9 mouse cellular contexts compared by ENCODE assay signal in genomic region chr1:36557457-36558011, GRCm38 (mm10). TPM values are rescaled to one million over a fixed set of nuclear protein-coding genes. Genes with fewer than 3 reads are reported as not detected.
DNase-seq lines count a peak whose midpoint lies in the region; ATAC-seq lines count a peak whose summit lies in the region.
"Had no signal": no experiment of that assay in that cellular context is flagged by ENCODE, and none has a peak within 500 bp of the region (broad histone marks: within the 10 kb centered on the region; RNA-seq: fewer than 3 reads in every experiment).

No protein-coding gene starts in this region.

- H3K36me3 ChIP-seq in embryonic facial prominence, embryonic 10.5 days (replicated peaks): peaks cover 34% of the 10 kb centered on the region
- peaks cover 29% of the 10 kb centered on the region for H3K36me3 ChIP-seq in midbrain, embryonic 14.5 days (ENCODE audit: control insufficient read depth, insufficient read depth, low read length)

- peak; percentile 57 for ATAC-seq in midbrain, embryonic 14.5 days (ENCODE audit: low FRiP score, low TSS enrichment)

- H3K27me3 ChIP-seq in embryonic facial prominence, embryonic 10.5 days (replicated peaks; ENCODE audit: low read depth, poor library complexity, severe bottlenecking): peaks cover 9% of the 10 kb centered on the region; the same call in 1 of the 2 replicates
- no peaks in the 10 kb centered on the region for H3K27me3 ChIP-seq in midbrain, embryonic 14.5 days (ENCODE audit: control insufficient read depth, insufficient read depth, low read length)

- peak overlapping the region; percentile 96 for H3K4me3 ChIP-seq in embryonic facial prominence, embryonic 10.5 days
- peak overlapping the region; percentile 99 for H3K4me3 ChIP-seq in midbrain, embryonic 14.5 days (replicated peaks; ENCODE audit: low read depth, low read length)

- H3K27ac ChIP-seq in embryonic facial prominence, embryonic 10.5 days (replicated peaks): peak overlapping the region; percentile 100
- H3K27ac ChIP-seq in midbrain, embryonic 14.5 days (replicated peaks; ENCODE audit: low read depth, low read length): peak overlapping the region; percentile 98

- WGBS in embryonic facial prominence, embryonic 10.5 days: under 1% methylated on average over 48 of the region's 48 CpGs
- WGBS in midbrain, embryonic 14.5 days: under 1% methylated on average over 48 of the region's 48 CpGs

- DNase-seq in cerebellum, adult 18-20 months: peak; percentile 62 to 77
- no peak for DNase-seq in cerebellum, adult 11-12 months
- DNase-seq in embryonic facial prominence, embryonic 10.5 days (ENCODE audit: low spot score): peak; percentile 91
- peak; percentile 87 for DNase-seq in heart, adult 8-10 months (ENCODE audit: low spot score)
- DNase-seq in kidney, adult 18-20 months: peak; percentile 79
- DNase-seq in liver: peak; percentile 75
- peak; percentile 84 for DNase-seq in midbrain, embryonic 14.5 days
- DNase-seq in spleen, postnatal 4 days (ENCODE audit: low spot score in 2 of 2): peak; percentile 40 to 74

- H3K4me2 ChIP-seq in midbrain, embryonic 14.5 days (ENCODE audit: low read length): peak overlapping the region; percentile 100

- H3K4me1 ChIP-seq in embryonic facial prominence, embryonic 10.5 days: peaks cover 72% of the 10 kb centered on the region
- peaks cover 28% of the 10 kb centered on the region for H3K4me1 ChIP-seq in midbrain, embryonic 14.5 days (ENCODE audit: control insufficient read depth, insufficient read depth, low read length)

- no peaks in the 10 kb centered on the region for H3K9me3 ChIP-seq in embryonic facial prominence, embryonic 10.5 days
- H3K9me3 ChIP-seq in midbrain, embryonic 14.5 days (ENCODE audit: control insufficient read depth, low read length): no peaks in the 10 kb centered on the region

- peak overlapping the region; percentile 99 for H3K9ac ChIP-seq in midbrain, embryonic 14.5 days (replicated peaks; ENCODE audit: low read length)

RNA-seq across cellular contexts. Expression of gene Sema4c, which starts 0.6 kb away (rescaled TPM):
- 24.9 and 25.9 TPM in 2 replicates for polyA plus RNA-seq in embryonic facial prominence, embryonic 10.5 days (2016; fragmentation: Nextera tagmentation; extraction: Ambion mirVana)
- 10 to 100 TPM; 10.8 to 13.4 (median 11.2) TPM for total RNA-seq in heart, adult 8-10 months (2022)
- 4.7 and 8.7 TPM in 2 replicates for polyA plus RNA-seq in midbrain, embryonic 14.5 days (2014; fragmentation: Nextera tagmentation; extraction: Ambion mirVana)

RNA-seq across cellular contexts. Expression of gene Ankrd39, which starts 10.3 kb away (rescaled TPM):
- 18.9 and 20.3 TPM in 2 replicates for polyA plus RNA-seq in embryonic facial prominence, embryonic 10.5 days (2016; fragmentation: Nextera tagmentation; extraction: Ambion mirVana)
- 1 to 10 TPM; 5.4 to 8.2 (median 7.1) TPM for total RNA-seq in heart, adult 8-10 months (2022)
- polyA plus RNA-seq in midbrain, embryonic 14.5 days (2014; fragmentation: Nextera tagmentation; extraction: Ambion mirVana): 22.3 and 28.5 TPM in 2 replicates

RNA-seq across cellular contexts. Expression of gene Gm42417, which starts 18.3 kb away (rescaled TPM):
- polyA plus RNA-seq in embryonic facial prominence, embryonic 10.5 days (2016; fragmentation: Nextera tagmentation; extraction: Ambion mirVana): 0.54 TPM in 1 of 2 replicates, not detected in the other
- total RNA-seq in heart, adult 8-10 months (2022): 100 to 1,000 TPM; 132 to 332 (median 244) TPM
- not detected in 2 replicates for polyA plus RNA-seq in midbrain, embryonic 14.5 days (2014; fragmentation: Nextera tagmentation; extraction: Ambion mirVana)
- total RNA-seq: layer of hippocampus, postnatal 14 days had no signal

RNA-seq across cellular contexts. Expression of gene Ankrd23, which starts 20.9 kb away (rescaled TPM):
- 15.5 and 16.6 TPM in 2 replicates for polyA plus RNA-seq in embryonic facial prominence, embryonic 10.5 days (2016; fragmentation: Nextera tagmentation; extraction: Ambion mirVana)
- total RNA-seq in heart, adult 8-10 months (2022): 100 to 1,000 TPM; 251 to 540 (median 405) TPM
- polyA plus RNA-seq in midbrain, embryonic 14.5 days (2014; fragmentation: Nextera tagmentation; extraction: Ambion mirVana): 10.4 and 10.5 TPM in 2 replicates

RNA-seq across cellular contexts. Expression of gene Cnnm3, which starts 45.9 kb away (rescaled TPM):
- polyA plus RNA-seq in embryonic facial prominence, embryonic 10.5 days (2016; fragmentation: Nextera tagmentation; extraction: Ambion mirVana): 3.5 and 3.6 TPM in 2 replicates
- total RNA-seq in heart, adult 8-10 months (2022): 10 to 100 TPM in 3 of 4 experiments, 1 to 10 TPM in 1; 8.6 to 16.3 (median 11.7) TPM
- 6.5 and 7.6 TPM in 2 replicates for polyA plus RNA-seq in midbrain, embryonic 14.5 days (2014; fragmentation: Nextera tagmentation; extraction: Ambion mirVana)
